Mouse (Mus musculus) stomach, embryonic 16.5 days (tissue): ENCODE measurements around the gene Tsks. TPM values are rescaled to one million over a fixed set of nuclear protein-coding genes. Genes with fewer than 3 reads are reported as not detected.
A peak's percentile ranks its signal among the peaks of the same experiment; 100 is the strongest.

Experiments used
- ATAC-seq: fragments of 200-750 bp; cut with Nextera tagmentation; 2 replicates; pipeline ENCODE4 v1.8.0; 2017; ENCODE audit warnings: moderate number of reproducible peaks, moderate TSS enrichment; ENCODE audit not compliant: insufficient read depth, low FRiP score
- H3K27ac ChIP-seq: fragments of 300-500 bp; sonication (generic); 2 replicates; pipeline ENCODE4 v1.5.1; 2014; ENCODE audit warnings: low read length
- H3K27me3 ChIP-seq: fragments of 300-500 bp; sonication (generic); 2 replicates; pipeline ENCODE4 v1.6.1; 2014; ENCODE audit warnings: low read length, control low read depth, mixed read lengths; ENCODE audit not compliant: control insufficient read depth, insufficient read depth
- H3K36me3 ChIP-seq: fragments of 300-500 bp; sonication (generic); 2 replicates; pipeline ENCODE4 v1.6.1; 2014; ENCODE audit warnings: low read length; ENCODE audit not compliant: control insufficient read depth, insufficient read depth
- H3K4me1 ChIP-seq: fragments of 300-500 bp; sonication (generic); 2 replicates; pipeline ENCODE4 v1.6.1; 2014; ENCODE audit warnings: low read length, control low read depth, mixed read lengths; ENCODE audit not compliant: control insufficient read depth, insufficient read depth
- H3K4me2 ChIP-seq: fragments of 300-500 bp; sonication (generic); 2 replicates; pipeline ENCODE4 v1.6.1; 2014; ENCODE audit warnings: low read depth, low read length, mixed read lengths
- H3K4me3 ChIP-seq: fragments of 300-500 bp; sonication (generic); replicated peaks from 2 replicates; pipeline ENCODE4 v1.5.1; 2014; ENCODE audit warnings: mild to moderate bottlenecking, low read length
- H3K9ac ChIP-seq: fragments of 300-500 bp; sonication (generic); 2 replicates; pipeline ENCODE4 v1.6.1; 2014; ENCODE audit warnings: low read length
- H3K9me3 ChIP-seq: fragments of 300-500 bp; sonication (generic); replicated peaks from 2 replicates; pipeline ENCODE4 v1.6.1; 2016; ENCODE audit warnings: low read length, control low read depth; ENCODE audit not compliant: control insufficient read depth
- WGBS: fragments of 180-500 bp; shearing (Covaris S2); extraction: QIAGEN DNeasy Blood & Tissue Kit; methylation state at CpG from one replicate; pipeline ENCODE4 v1.1.7; 2014; 5-methylcytosine and 5-hydroxymethylcytosine counted together
- polyA plus RNA-seq: library from polyadenylated mRNA; unstranded; fragments of >200 nt; fragmentation: Nextera tagmentation; extraction: Ambion mirVana; gene quantifications from 2 replicates; pipeline ENCODE4 v1.2.1, GENCODE M21; 2015

Tsks gene
- polyA plus RNA-seq, 1 experiment from 2014 or later: 0.06 TPM

DNA sequence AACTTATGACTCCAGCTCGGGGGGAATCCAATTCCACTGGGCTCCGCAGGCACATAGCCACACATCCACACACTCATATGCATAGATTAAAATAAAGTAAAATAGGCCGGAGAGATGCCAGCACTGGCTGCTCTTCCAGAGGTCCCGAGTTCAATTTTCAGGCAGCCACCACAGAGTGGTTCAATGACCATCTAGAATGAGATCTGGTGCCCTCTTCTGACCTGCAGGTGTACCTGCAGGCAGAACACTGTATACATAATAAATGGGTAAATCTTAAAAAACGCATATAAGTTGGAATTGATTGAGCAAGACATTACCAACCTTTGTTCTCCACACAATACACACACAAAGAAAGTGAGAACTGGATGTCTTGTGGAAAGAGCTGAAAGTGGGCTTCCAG is 12.6 kb downstream of the Tsks start:
- Histone ChIP-seq H3K4me1 (peaks cover 7% of the 10 kb centered on the region), H3K36me3 (no peaks in the 10 kb centered on the region), H3K9me3 (no peaks in the 10 kb centered on the region), H3K4me2 (no peak overlapping the region), H3K9ac (no peak overlapping the region), H3K27ac (no peak overlapping the region), H3K4me3 (no peak overlapping the region), H3K27me3 (peaks cover 11% of the 10 kb centered on the region; the same call in 1 of the 2 replicates)
- ATAC-seq: no peak
- WGBS: 52% methylated on average over 5 of the region's 5 CpGs

GRCm38 (mm10) chr7:44956266-44956665 is 13.3 kb downstream of the Tsks start:
- ATAC-seq: no peak
- no peak overlapping the region for H3K4me2 ChIP-seq
- WGBS: 61% methylated on average over 6 of the region's 6 CpGs
- peaks cover 3% of the 10 kb centered on the region; the same call in 1 of the 2 replicates for H3K36me3 ChIP-seq
- H3K27ac ChIP-seq: no peak overlapping the region
- H3K9me3 ChIP-seq: no peaks in the 10 kb centered on the region
- H3K4me3 ChIP-seq: no peak overlapping the region
- H3K27me3 ChIP-seq: peaks cover 5% of the 10 kb centered on the region; the same call in 1 of the 2 replicates
- no peak overlapping the region for H3K9ac ChIP-seq
- peaks cover 7% of the 10 kb centered on the region for H3K4me1 ChIP-seq

GRCm38 (mm10) chr7:44957183-44957835 is 14.3 kb downstream of the Tsks start:
- no peak overlapping the region for H3K27ac ChIP-seq
- no peaks in the 10 kb centered on the region for H3K9me3 ChIP-seq
- no peak overlapping the region for H3K4me3 ChIP-seq
- H3K4me2 ChIP-seq: no peak overlapping the region
- ATAC-seq: no peak; the same call in 1 of the 2 replicates
- H3K36me3 ChIP-seq: peaks cover 3% of the 10 kb centered on the region; the same call in 1 of the 2 replicates
- 0 out of 2 replicates have a peak, but pooled peaks cover 3% of the 10 kb centered on the region for H3K4me1 ChIP-seq
- no peaks in the 10 kb centered on the region for H3K27me3 ChIP-seq
- WGBS: 66% methylated on average over 20 of the region's 20 CpGs
- peak overlapping the region; percentile 51; the same call in 1 of the 2 replicates for H3K9ac ChIP-seq

DNA sequence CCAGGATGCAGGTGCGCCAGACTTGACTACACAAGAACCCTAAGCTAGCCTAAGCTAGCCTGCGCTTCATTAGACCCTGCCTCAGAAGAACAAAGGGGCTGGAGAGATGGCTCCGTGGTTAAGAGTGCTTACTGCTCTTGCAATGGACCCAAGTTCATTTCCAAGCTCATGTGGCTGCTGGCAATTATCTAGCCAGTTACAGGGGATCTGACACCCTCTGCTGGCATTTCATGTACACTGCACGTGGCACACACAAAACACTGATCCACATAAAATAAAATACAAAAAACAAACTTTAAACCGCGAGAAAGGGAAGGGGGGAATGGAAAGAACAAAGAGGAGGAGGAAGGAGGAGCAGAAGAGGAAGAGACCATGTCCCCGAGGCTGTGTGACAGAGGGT is 15.2 kb downstream of the Tsks start:
- no peaks in the 10 kb centered on the region for H3K4me1 ChIP-seq
- ATAC-seq: no peak
- H3K27ac ChIP-seq: no peak overlapping the region
- H3K4me3 ChIP-seq: no peak overlapping the region
- H3K4me2 ChIP-seq: no peak overlapping the region
- H3K9ac ChIP-seq: no peak overlapping the region
- WGBS: 50% methylated on average over 7 of the region's 7 CpGs
- peaks cover 3% of the 10 kb centered on the region; the same call in 1 of the 2 replicates for H3K36me3 ChIP-seq
- no peaks in the 10 kb centered on the region for H3K9me3 ChIP-seq
- H3K27me3 ChIP-seq: no peaks in the 10 kb centered on the region

DNA sequence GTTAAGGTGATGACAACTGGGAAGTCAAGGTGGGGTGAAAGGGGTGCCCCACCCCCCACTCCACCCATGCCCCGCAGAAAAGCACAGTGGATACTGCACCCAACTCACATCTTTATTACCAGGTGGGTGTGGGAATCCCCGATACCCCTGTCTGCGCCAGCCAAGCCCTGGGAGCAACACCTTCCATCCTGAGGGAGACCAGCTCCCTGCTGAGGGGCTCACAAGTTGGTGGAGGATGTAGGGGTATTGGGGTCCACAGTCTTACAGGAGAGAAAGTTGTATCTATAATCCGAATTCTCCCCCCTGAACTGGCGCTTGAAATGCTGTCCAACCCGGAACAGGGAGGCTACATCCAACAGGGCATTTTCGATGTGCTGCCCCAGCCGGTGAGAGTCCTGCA is 16.3 kb downstream of the Tsks start:
- H3K27me3 ChIP-seq: no peaks in the 10 kb centered on the region
- 78% methylated on average over 8 of the region's 8 CpGs for WGBS
- no peaks in the 10 kb centered on the region for H3K4me1 ChIP-seq
- no peak overlapping the region for H3K27ac ChIP-seq
- H3K9me3 ChIP-seq: no peaks in the 10 kb centered on the region
- H3K36me3 ChIP-seq: peaks cover 3% of the 10 kb centered on the region; the same call in 1 of the 2 replicates
- no peak overlapping the region for H3K9ac ChIP-seq
- no peak overlapping the region for H3K4me2 ChIP-seq
- ATAC-seq: no peak
- H3K4me3 ChIP-seq: no peak overlapping the region

GRCm38 (mm10) chr7:44959874-44960511 is 17.0 kb downstream of the Tsks start:
- H3K27me3 ChIP-seq: no peaks in the 10 kb centered on the region
- H3K4me1 ChIP-seq: no peaks in the 10 kb centered on the region
- H3K9me3 ChIP-seq: no peaks in the 10 kb centered on the region
- WGBS: 74% methylated on average over 10 of the region's 10 CpGs
- H3K9ac ChIP-seq: no peak overlapping the region
- no peak overlapping the region for H3K4me3 ChIP-seq
- H3K4me2 ChIP-seq: no peak overlapping the region
- no peak for ATAC-seq
- H3K36me3 ChIP-seq: peaks cover 3% of the 10 kb centered on the region; the same call in 1 of the 2 replicates
- no peak overlapping the region for H3K27ac ChIP-seq

- no peaks in the 10 kb centered on the region for H3K9me3 ChIP-seq
- no peak overlapping the region for H3K9ac ChIP-seq
- no peak overlapping the region for H3K4me3 ChIP-seq
- no peaks in the 10 kb centered on the region for H3K27me3 ChIP-seq
- no peaks in the 10 kb centered on the region for H3K4me1 ChIP-seq
- H3K4me2 ChIP-seq: no peak overlapping the region
- 85% methylated on average over 13 of the region's 13 CpGs for WGBS
- ATAC-seq: no peak
- H3K27ac ChIP-seq: no peak overlapping the region
- peaks cover 3% of the 10 kb centered on the region; the same call in 1 of the 2 replicates for H3K36me3 ChIP-seq
Measured at GRCm38 (mm10) chr7:44960512-44960910, 17.5 kb downstream of the Tsks start.

- WGBS: 54% methylated on average over 8 of the region's 8 CpGs
- Histone ChIP-seq H3K27ac (no peak overlapping the region), H3K4me2 (no peak overlapping the region), H3K9ac (no peak overlapping the region), H3K4me1 (no peaks in the 10 kb centered on the region), H3K9me3 (no peaks in the 10 kb centered on the region), H3K27me3 (no peaks in the 10 kb centered on the region), H3K36me3 (peaks cover 3% of the 10 kb centered on the region; the same call in 1 of the 2 replicates), H3K4me3 (no peak overlapping the region)
- no peak for ATAC-seq
Measured at GRCm38 (mm10) chr7:44962337-44962736, 19.3 kb downstream of the Tsks start.

DNA sequence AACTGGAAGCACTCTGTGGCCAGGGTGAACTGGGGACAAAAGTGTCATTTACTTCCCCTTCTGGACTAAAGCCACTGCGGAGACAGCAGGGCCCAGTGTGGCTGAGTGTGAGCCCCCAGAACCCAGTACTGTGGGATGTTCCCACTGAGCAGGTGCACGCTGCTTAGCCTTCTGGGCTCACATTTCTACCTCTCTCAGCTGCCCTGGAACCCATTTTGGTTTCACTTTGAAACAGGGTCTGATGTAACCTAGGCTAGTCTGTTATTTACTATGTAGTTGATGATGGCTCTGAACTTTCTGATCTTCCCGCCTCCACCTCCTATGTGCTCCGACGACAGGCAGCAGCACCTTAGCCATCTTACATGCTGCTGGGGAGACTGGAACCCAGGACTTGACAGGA is 19.8 kb downstream of the Tsks start:
- H3K4me3 ChIP-seq: no peak overlapping the region
- H3K27ac ChIP-seq: no peak overlapping the region
- H3K4me2 ChIP-seq: no peak overlapping the region
- no peak for ATAC-seq
- no peaks in the 10 kb centered on the region for H3K27me3 ChIP-seq
- H3K36me3 ChIP-seq: peaks cover 3% of the 10 kb centered on the region; the same call in 1 of the 2 replicates
- H3K9me3 ChIP-seq: no peaks in the 10 kb centered on the region
- no peaks in the 10 kb centered on the region for H3K4me1 ChIP-seq
- WGBS: 89% methylated on average over 5 of the region's 5 CpGs
- H3K9ac ChIP-seq: no peak overlapping the region
